Mouse (Mus musculus): ENCODE measurements around the gene AC131692.1.

DNA sequence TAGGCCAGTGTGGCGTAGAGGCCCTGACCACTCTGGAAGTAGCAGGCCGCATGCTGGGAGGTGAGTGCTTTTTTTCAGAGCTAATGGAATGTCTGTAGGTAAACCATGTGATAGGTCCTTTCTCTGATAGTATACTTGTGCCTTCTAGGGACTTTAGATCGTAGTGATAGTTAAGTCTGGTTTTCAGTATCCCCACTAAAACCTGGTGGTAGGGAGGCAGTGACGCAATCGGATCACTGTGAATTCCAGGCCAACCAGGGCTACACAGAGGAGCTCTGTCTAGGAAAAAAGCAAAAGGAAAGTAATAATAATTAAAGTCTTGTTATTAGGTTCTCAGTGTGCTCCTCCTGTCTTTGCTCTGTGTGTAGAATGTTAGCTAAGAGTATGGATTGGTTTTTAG is 35.7 kb upstream of the AC131692.1 start:
- TF ChIP-seq CTCF (IDR thresholded peaks at IDR 0.05; ENCODE audit: extremely low read depth, insufficient read length, insufficient replicate concordance, low read depth, low read length) (peak; percentile 4; the same call in 1 of the 2 replicates), POLR2A (IDR thresholded peaks at IDR 0.05; ENCODE audit: low read depth, low read length) (no peak)
